Mouse (Mus musculus): ENCODE results near the gene Med27.

Gene Med27

GRCm38 (mm10) chr2:29346629-29347271, at the start of gene Med27:
Med27 (plus strand) TSS chr2:29346819.
- peak; percentile 99 for DNase-seq

- DNase-seq, result no peak
Observed at GRCm38 (mm10) chr2:29309966-29310365, 36.7 kb upstream of the Med27 start.

GRCm38 (mm10) chr2:29312058-29312457, 34.6 kb upstream of the Med27 start:
- DNase-seq, result no peak

- DNase-seq, result peak; percentile 13
Observed at GRCm38 (mm10) chr2:29317906-29318470, 28.6 kb upstream of the Med27 start.

GRCm38 (mm10) chr2:29318596-29318995, 28.0 kb upstream of the Med27 start:
- DNase-seq, result no peak

- peak; percentile 73 for DNase-seq
Observed at GRCm38 (mm10) chr2:29320229-29320751, 26.3 kb upstream of the Med27 start.

- no peak for DNase-seq
Observed at GRCm38 (mm10) chr2:29320780-29321179, 25.8 kb upstream of the Med27 start.

GRCm38 (mm10) chr2:29324456-29324855, 22.2 kb upstream of the Med27 start:
- DNase-seq, result no peak

GRCm38 (mm10) chr2:29330471-29330870, 16.1 kb upstream of the Med27 start:
- DNase-seq, result no peak

- DNase-seq, result no peak
Observed at GRCm38 (mm10) chr2:29338396-29338795, 8.2 kb upstream of the Med27 start.

GRCm38 (mm10) chr2:29358696-29359375, 12.2 kb downstream of the Med27 start:
- DNase-seq, result no peak

- no peak for DNase-seq
Observed at GRCm38 (mm10) chr2:29360956-29361355, 14.3 kb downstream of the Med27 start.

GRCm38 (mm10) chr2:29365000-29365695, 18.5 kb downstream of the Med27 start:
- no peak for DNase-seq

GRCm38 (mm10) chr2:29368730-29369129, 22.1 kb downstream of the Med27 start:
- DNase-seq, result no peak

GRCm38 (mm10) chr2:29372176-29372575, 25.6 kb downstream of the Med27 start:
- DNase-seq, result no peak

GRCm38 (mm10) chr2:29381683-29382082, 35.1 kb downstream of the Med27 start:
- DNase-seq, result no peak

- no peak for DNase-seq
Observed at GRCm38 (mm10) chr2:29382583-29382982, 36.0 kb downstream of the Med27 start.

- DNase-seq, result no peak
Observed at GRCm38 (mm10) chr2:29383133-29383532, 36.5 kb downstream of the Med27 start.

GRCm38 (mm10) chr2:29385405-29385804, 38.8 kb downstream of the Med27 start:
- no peak for DNase-seq

- no peak for DNase-seq
Observed at GRCm38 (mm10) chr2:29387268-29387667, 40.6 kb downstream of the Med27 start.

GRCm38 (mm10) chr2:29388937-29389336, 42.3 kb downstream of the Med27 start:
- no peak for DNase-seq

- no peak for DNase-seq
Observed at GRCm38 (mm10) chr2:29391086-29391485, 44.5 kb downstream of the Med27 start.

- no peak for DNase-seq
Observed at GRCm38 (mm10) chr2:29391996-29392395, 45.4 kb downstream of the Med27 start.

Data from right cerebral cortex, postnatal 4 days (tissue).